Mouse (Mus musculus) cortical plate, adult 2 months (tissue): ENCODE results near the gene Asb5.

Experiments
- CTCF ChIP-seq: fragments of 200-500 bp; IDR thresholded peaks from 2 replicates; pipeline ENCODE4 v1.5.1; 2011; ENCODE audit warnings: mild to moderate bottlenecking, control low read depth, low read length; ENCODE audit not compliant: insufficient read depth; ENCODE audit errors: extremely low read depth
- POLR2A ChIP-seq: fragments of 200-500 bp; IDR thresholded peaks from 2 replicates; pipeline ENCODE4 v1.6.1; 2011; ENCODE audit warnings: mild to moderate bottlenecking, low read length, control low read depth; ENCODE audit not compliant: insufficient read depth; ENCODE audit errors: extremely low read depth

- TF ChIP-seq CTCF (no peak), POLR2A (no peak)
These were observed 8.9 kb upstream of the Asb5 start for GRCm38 (mm10) chr8:54520516-54520915.
